8 mouse cellular contexts compared by ENCODE assay signal in genomic region chr2:32631737-32632394, GRCm38 (mm10). TPM values are rescaled to one million over a fixed set of nuclear protein-coding genes. Genes with fewer than 3 reads are reported as not detected.
DNase-seq lines count a peak whose midpoint lies in the region; ATAC-seq and TF ChIP-seq lines count a peak whose summit lies in the region.

No protein-coding gene starts in this region.

- no peak overlapping the region for H3K27ac ChIP-seq in forebrain, embryonic 16.5 days (ENCODE audit: low read length)
- 0 out of 2 replicates have a peak overlapping the region, but pooled peaks have one; percentile 9 for H3K27ac ChIP-seq in lung, embryonic 14.5 days (ENCODE audit: low read depth)

- H3K9me3 ChIP-seq in forebrain, embryonic 16.5 days (ENCODE audit: control insufficient read depth, low read length) = no peaks in the 10 kb centered on the region
- no peaks in the 10 kb centered on the region for H3K9me3 ChIP-seq in lung, embryonic 14.5 days (ENCODE audit: low read depth, low read length)

- no peaks in the 10 kb centered on the region for H3K27me3 ChIP-seq in forebrain, embryonic 16.5 days (replicated peaks; ENCODE audit: control insufficient read depth, insufficient read depth, low read length)
- no peaks in the 10 kb centered on the region for H3K27me3 ChIP-seq in lung, embryonic 14.5 days (ENCODE audit: insufficient read depth, low read length)

- intact Hi-C loops in heart, postnatal 36 days (cut with DNase I) = loop anchor here (1.0 to 5.0 kb wide), 4 partner anchors 23 to 125 kb away; partner anchors contain the start of gene Tor2a

- 59% methylated on average over 7 of the region's 7 CpGs for WGBS in forebrain, embryonic 16.5 days
- 46% methylated on average over 7 of the region's 7 CpGs for WGBS in lung, embryonic 14.5 days

- TF ChIP-seq CTCF in lung, embryonic 14.5 days (IDR thresholded peaks at IDR 0.05; ENCODE audit: low read depth) = peak; percentile 96

- ATAC-seq in forebrain, embryonic 16.5 days = 0 out of 2 replicates have a peak, but pooled peaks have one; percentile 22
- peak; percentile 65; the same call in 1 of the 2 replicates for ATAC-seq in lung, embryonic 14.5 days (ENCODE audit: insufficient read depth)

- no peak overlapping the region for H3K4me2 ChIP-seq in forebrain, embryonic 16.5 days (ENCODE audit: low read length)
- no peak overlapping the region for H3K4me2 ChIP-seq in lung, embryonic 14.5 days

- DNase-seq in NIH3T3 (ENCODE audit: low read depth) = peak; percentile 89
- peak; percentile 80 for DNase-seq in c-Kit-positive CD71-positive TER-119-positive erythroid progenitor cells, embryonic 14.5 days (ENCODE audit: low spot score)
- peak; percentile 85 to 86 for DNase-seq in heart, postnatal 36 days
- peak; percentile 86 for DNase-seq in layer of hippocampus, adult 11-12 months (ENCODE audit: low spot score)
- DNase-seq in lung, embryonic 14.5 days = peak; percentile 93
- peak; percentile 90 for DNase-seq in retina, postnatal 1 day
- DNase-seq in thymus, postnatal 4 days = peak; percentile 85

- peaks cover 18% of the 10 kb centered on the region for H3K4me1 ChIP-seq in forebrain, embryonic 16.5 days (replicated peaks; ENCODE audit: control insufficient read depth, insufficient read depth, low read length)
- no peaks in the 10 kb centered on the region for H3K4me1 ChIP-seq in lung, embryonic 14.5 days (ENCODE audit: insufficient read depth)

- H3K4me3 ChIP-seq in forebrain, embryonic 16.5 days (replicated peaks; ENCODE audit: low read length) = no peak overlapping the region
- no peak overlapping the region for H3K4me3 ChIP-seq in lung, embryonic 14.5 days (ENCODE audit: low read depth, low read length)

- H3K9ac ChIP-seq in forebrain, embryonic 16.5 days (replicated peaks; ENCODE audit: low read depth, low read length) = no peak overlapping the region
- H3K9ac ChIP-seq in lung, embryonic 14.5 days = no peak overlapping the region

- no peaks in the 10 kb centered on the region; the same call in 1 of the 2 replicates for H3K36me3 ChIP-seq in forebrain, embryonic 16.5 days (ENCODE audit: control insufficient read depth, insufficient read depth)
- H3K36me3 ChIP-seq in lung, embryonic 14.5 days (ENCODE audit: insufficient read depth) = no peaks in the 10 kb centered on the region

RNA-seq across cellular contexts. Expression of gene Ak1, which starts 10.3 kb away (rescaled TPM):
- polyA plus RNA-seq in forebrain, embryonic 16.5 days (2015; fragmentation: Nextera tagmentation; extraction: Ambion mirVana) = 83.8 and 91.2 TPM in 2 replicates
- 100 to 1,000 TPM; 631 to 727 TPM for total RNA-seq in heart, postnatal 36 days (2021)
- 34.3 and 35.8 TPM in 2 replicates for polyA plus RNA-seq in lung, embryonic 14.5 days (2014; fragmentation: Nextera tagmentation; extraction: Ambion mirVana)

RNA-seq across cellular contexts. Expression of gene Eng, which starts 14.5 kb away (rescaled TPM):
- polyA plus RNA-seq in forebrain, embryonic 16.5 days (2015; fragmentation: Nextera tagmentation; extraction: Ambion mirVana) = 27.3 and 31.9 TPM in 2 replicates
- total RNA-seq in heart, postnatal 36 days (2021) = 100 to 1,000 TPM; 123 to 136 TPM
- 91.1 and 98.5 TPM in 2 replicates for polyA plus RNA-seq in lung, embryonic 14.5 days (2014; fragmentation: Nextera tagmentation; extraction: Ambion mirVana)

RNA-seq across cellular contexts. Expression of gene St6galnac6, which starts 32.4 kb away (rescaled TPM):
- 18.3 and 21.6 TPM in 2 replicates for polyA plus RNA-seq in forebrain, embryonic 16.5 days (2015; fragmentation: Nextera tagmentation; extraction: Ambion mirVana)
- total RNA-seq in heart, postnatal 36 days (2021) = 100 to 1,000 TPM; 108 to 116 TPM
- 8.3 and 11.1 TPM in 2 replicates for polyA plus RNA-seq in lung, embryonic 14.5 days (2014; fragmentation: Nextera tagmentation; extraction: Ambion mirVana)

RNA-seq across cellular contexts. Expression of gene St6galnac4, which starts 45.0 kb away (rescaled TPM):
- polyA plus RNA-seq in forebrain, embryonic 16.5 days (2015; fragmentation: Nextera tagmentation; extraction: Ambion mirVana) = 27.4 and 29.6 TPM in 2 replicates
- 10 to 100 TPM; 18.7 to 21.7 TPM for total RNA-seq in heart, postnatal 36 days (2021)
- 22.0 and 23.8 TPM in 2 replicates for polyA plus RNA-seq in lung, embryonic 14.5 days (2014; fragmentation: Nextera tagmentation; extraction: Ambion mirVana)

RNA-seq across cellular contexts. Expression of gene 9430097D07Rik, which starts 56.4 kb away (rescaled TPM):
- polyA plus RNA-seq in forebrain, embryonic 16.5 days (2015; fragmentation: Nextera tagmentation; extraction: Ambion mirVana) = 0.42 and 0.60 TPM in 2 replicates
- total RNA-seq in heart, postnatal 36 days (2021) = not detected
- polyA plus RNA-seq in lung, embryonic 14.5 days (2014; fragmentation: Nextera tagmentation; extraction: Ambion mirVana) = 0.20 TPM in 1 of 2 replicates, not detected in the other
